Mouse (Mus musculus): ENCODE measurements around the gene Fam71f1.

The Fam71f1 gene

GRCm38 (mm10) chr6:29318879-29319278, at the start of gene Fam71f1:
Gene Fam71f1, plus strand, starts transcription at chr6:29319140.
- no peak for DNase-seq

GRCm38 (mm10) chr6:29270961-29271360, 48.0 kb upstream of the Fam71f1 start:
- DNase-seq, result peak; percentile 32

GRCm38 (mm10) chr6:29272312-29273072, 46.4 kb upstream of the Fam71f1 start, which contains the start of gene Hilpda:
Gene Hilpda, plus strand, starts transcription at chr6:29272488.
- DNase-seq, result peak; percentile 91

GRCm38 (mm10) chr6:29276746-29277145, 42.2 kb upstream of the Fam71f1 start:
- DNase-seq, result no peak

GRCm38 (mm10) chr6:29278513-29279267, 40.2 kb upstream of the Fam71f1 start:
- peak; percentile 63 for DNase-seq

- DNase-seq, result no peak
These were observed 39.6 kb upstream of the Fam71f1 start, which contains the start of gene Fam71f2 for GRCm38 (mm10) chr6:29279293-29279692. Gene Fam71f2, plus strand, starts transcription at chr6:29279593.

GRCm38 (mm10) chr6:29280671-29281070, 38.3 kb upstream of the Fam71f1 start:
- no peak for DNase-seq

GRCm38 (mm10) chr6:29286870-29287269, 32.1 kb upstream of the Fam71f1 start:
- no peak for DNase-seq

- peak; percentile 42 for DNase-seq
These were observed 31.5 kb upstream of the Fam71f1 start for GRCm38 (mm10) chr6:29287481-29287880.

- no peak for DNase-seq
These were observed 31.0 kb upstream of the Fam71f1 start for GRCm38 (mm10) chr6:29287944-29288343.

GRCm38 (mm10) chr6:29288651-29289050, 30.3 kb upstream of the Fam71f1 start:
- DNase-seq, result no peak

- no peak for DNase-seq
These were observed 19.8 kb upstream of the Fam71f1 start for GRCm38 (mm10) chr6:29299112-29299511.

GRCm38 (mm10) chr6:29303251-29303650, 15.7 kb upstream of the Fam71f1 start:
- DNase-seq, result no peak

- DNase-seq, result no peak
These were observed 15.2 kb upstream of the Fam71f1 start for GRCm38 (mm10) chr6:29303726-29304125.

GRCm38 (mm10) chr6:29305462-29305861, 13.5 kb upstream of the Fam71f1 start:
- peak; percentile 21 for DNase-seq

GRCm38 (mm10) chr6:29308846-29309605, 9.9 kb upstream of the Fam71f1 start:
- DNase-seq, result no peak

- DNase-seq, result no peak
These were observed 5.2 kb upstream of the Fam71f1 start for GRCm38 (mm10) chr6:29313690-29314202.

GRCm38 (mm10) chr6:29317286-29317685, 1.7 kb upstream of the Fam71f1 start:
- no peak for DNase-seq

- DNase-seq, result no peak
These were observed 999 bp upstream of the Fam71f1 start for GRCm38 (mm10) chr6:29317941-29318340.

GRCm38 (mm10) chr6:29321586-29321985, 2.6 kb downstream of the Fam71f1 start:
- no peak for DNase-seq

GRCm38 (mm10) chr6:29322147-29322546, 3.2 kb downstream of the Fam71f1 start:
- no peak for DNase-seq

- no peak for DNase-seq
These were observed 3.8 kb downstream of the Fam71f1 start for GRCm38 (mm10) chr6:29322735-29323134.

- DNase-seq, result no peak
These were observed 8.0 kb downstream of the Fam71f1 start for GRCm38 (mm10) chr6:29326961-29327360.
